Mouse (Mus musculus) activated CD4-positive, CD25-positive, alpha-beta regulatory T cell (primary cell): ENCODE data around the gene Bcat1. TPM values are rescaled to one million over a fixed set of nuclear protein-coding genes. Genes with fewer than 3 reads are reported as not detected.

Experiments used
- polyA plus RNA-seq, 2 experiments: library from polyadenylated mRNA; unstranded; fragments of 100-300 nt; shearing (Covaris generic); gene quantifications; one replicate each; pipeline ENCODE4 v1.2.1; 2017

Gene Bcat1
- 1 to 10 TPM; 3.8 to 7.1 TPM for polyA plus RNA-seq

DNA sequence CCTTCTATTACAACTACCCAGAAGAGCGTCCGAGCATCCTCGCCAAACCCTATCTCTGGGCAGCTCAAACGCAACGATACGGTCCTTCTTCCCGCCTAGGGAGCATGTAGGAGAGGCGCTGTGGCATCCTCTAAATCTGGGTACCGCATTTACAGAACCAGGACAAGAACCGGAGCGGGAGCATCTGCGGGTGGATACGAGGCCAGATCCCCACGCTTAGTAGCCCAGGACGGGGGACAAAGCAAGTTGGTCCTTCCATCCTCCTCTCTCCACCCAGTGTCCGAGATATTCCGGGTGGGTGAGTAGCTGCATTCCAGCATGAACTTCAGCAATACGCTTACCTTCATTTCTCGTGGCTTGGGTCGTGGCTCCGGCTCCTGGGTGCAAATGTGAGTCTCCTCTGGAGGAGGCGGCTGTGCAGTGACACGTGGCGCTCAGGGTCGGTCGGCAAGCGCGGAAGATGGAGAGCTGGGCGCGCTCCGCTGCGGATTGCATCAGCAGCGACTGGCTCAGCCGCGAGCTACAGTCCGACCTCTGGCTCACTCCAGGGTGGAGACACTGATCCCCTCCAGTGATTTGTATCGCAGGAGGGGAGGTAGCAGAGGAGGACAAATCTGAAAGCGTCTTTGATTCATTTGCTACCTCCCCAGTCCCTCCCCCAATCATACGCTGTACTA is at the start of gene Bcat1:
Bcat1 (minus strand) TSS at position 637 of the 677 bp plus-strand sequence.

DNA sequence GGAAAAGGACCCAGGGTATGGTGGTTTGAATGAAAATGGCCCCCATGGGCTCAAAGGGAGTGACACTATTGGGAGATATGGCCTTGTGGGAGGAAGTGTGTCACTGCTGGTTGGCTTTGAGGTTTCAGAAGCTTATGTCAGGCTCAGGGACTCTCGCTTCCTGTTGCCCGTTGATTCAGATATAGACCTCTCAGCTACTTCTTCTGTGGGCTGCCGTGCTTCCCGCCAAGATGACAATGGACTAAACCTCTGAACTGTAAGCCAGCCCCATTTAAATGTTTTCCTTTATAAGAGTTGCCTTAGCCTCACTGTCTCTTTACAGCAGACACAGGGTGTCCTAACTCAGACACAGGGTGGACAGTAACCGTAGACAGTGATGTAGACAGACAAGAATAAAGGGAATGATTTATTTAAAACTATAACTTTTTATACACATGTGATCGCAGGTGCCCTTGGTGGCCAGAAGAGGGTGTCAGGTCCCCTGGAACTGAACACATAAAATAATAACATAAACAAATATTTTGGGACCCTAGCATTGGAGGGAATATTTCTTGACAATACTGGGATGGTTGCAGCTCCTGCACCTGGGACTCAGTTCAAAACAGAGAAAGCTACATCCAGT is 39.6 kb upstream of the Bcat1 start, which contains the start of gene Lrmp:
Lrmp (plus strand) TSS at position 178 of the 622 bp plus-strand sequence.

Other genes with a start within 250 kb of the Bcat1 start
- gene Lrmp, start 39.5 kb upstream of the Bcat1 start, polyA plus RNA-seq: 100 to 1,000 TPM; 193 to 201 TPM
- gene Casc1, start 134.8 kb upstream of the Bcat1 start, polyA plus RNA-seq: under 1 TPM; 0.62 to 0.77 TPM
- 10 to 100 TPM; 22.6 to 31.5 TPM for gene Etfrf1, start 134.9 kb upstream of the Bcat1 start, polyA plus RNA-seq
- gene Kras, start 174.1 kb upstream of the Bcat1 start, polyA plus RNA-seq: 100 to 1,000 TPM; 141 to 148 TPM